Mouse (Mus musculus): ENCODE measurements at regions not wholly inside any gene's neighbourhood (a gene's known extent, or its start where the extent isn't known, plus 50 kb on each side); places are given as distances from the start of the nearest gene placed in this dataset.

GRCm38 (mm10) chr5:97554274-97554673 is 97.5 kb upstream of the Gk2 start:
- TF ChIP-seq CTCF (IDR thresholded peaks at IDR 0.05; ENCODE audit: control insufficient read depth, insufficient read depth, low read length) (no peak), POLR2A (IDR thresholded peaks at IDR 0.05; ENCODE audit: borderline replicate concordance, control insufficient read depth, low read depth, low read length) (no peak)

Data from bone marrow, adult 2 months (tissue).